Comparison of ENCODE assay signal across 8 mouse cellular contexts in genomic region chr1:87245929-87246815, GRCm38 (mm10). TPM values are rescaled to one million over a fixed set of nuclear protein-coding genes. Genes with fewer than 3 reads are reported as not detected.
DNase-seq lines count a peak whose midpoint lies in the region; ATAC-seq and TF ChIP-seq lines count a peak whose summit lies in the region.

No protein-coding gene starts in this region.

- no peak overlapping the region for H3K27ac ChIP-seq in hindbrain, embryonic 11.5 days (ENCODE audit: low read depth, low read length)
- no peak overlapping the region for H3K27ac ChIP-seq in lung, postnatal 0 days (ENCODE audit: low read length)

- no peak for TF ChIP-seq EP300 in lung, postnatal 0 days (IDR thresholded peaks at IDR 0.05)

- peak; percentile 79 for DNase-seq in MN1 (ENCODE audit: low spot score)
- peak; percentile 71 for DNase-seq in cerebellum, adult 9-10 months
- DNase-seq in frontal cortex, adult 2 months (ENCODE audit: extremely low spot score in 1 of 2, low spot score in 1 of 2): peak; percentile 33 to 90
- DNase-seq in hindbrain, embryonic 11.5 days (ENCODE audit: low spot score): peak; percentile 91
- DNase-seq in layer of hippocampus, postnatal 10 days (ENCODE audit: low spot score in 2 of 2): peak; percentile 87 to 91
- DNase-seq in lung, postnatal 0 days (ENCODE audit: low spot score): peak; percentile 67
- DNase-seq in retina, adult 2 months (ENCODE audit: low read depth, low spot score): peak; percentile 43
- DNase-seq in thymus, postnatal 36 days: peak; percentile 69 to 72

- no peaks in the 10 kb centered on the region for H3K9me3 ChIP-seq in hindbrain, embryonic 11.5 days (ENCODE audit: control insufficient read depth, low read length)
- H3K9me3 ChIP-seq in lung, postnatal 0 days (ENCODE audit: low read length): no peaks in the 10 kb centered on the region

- no peaks in the 10 kb centered on the region for H3K36me3 ChIP-seq in hindbrain, embryonic 11.5 days (ENCODE audit: control insufficient read depth, insufficient read depth, low read length)
- H3K36me3 ChIP-seq in lung, postnatal 0 days (ENCODE audit: insufficient read depth, low read length): no peaks in the 10 kb centered on the region

- 27% methylated on average over 22 of the region's 22 CpGs for WGBS in hindbrain, embryonic 11.5 days
- 26% methylated on average over 22 of the region's 22 CpGs for WGBS in lung, postnatal 0 days

- H3K27me3 ChIP-seq in hindbrain, embryonic 11.5 days (ENCODE audit: control insufficient read depth, insufficient read depth, low read length): no peaks in the 10 kb centered on the region
- no peaks in the 10 kb centered on the region for H3K27me3 ChIP-seq in lung, postnatal 0 days (replicated peaks; ENCODE audit: insufficient read depth, low read length)

- H3K4me3 ChIP-seq in hindbrain, embryonic 11.5 days (ENCODE audit: low read depth, low read length): no peak overlapping the region
- H3K4me3 ChIP-seq in lung, postnatal 0 days (ENCODE audit: low read depth, low read length): no peak overlapping the region

- TF ChIP-seq CTCF in lung, postnatal 0 days (IDR thresholded peaks at IDR 0.05): peak; percentile 90

- H3K4me1 ChIP-seq in hindbrain, embryonic 11.5 days (replicated peaks; ENCODE audit: control insufficient read depth, insufficient read depth, low read length): no peaks in the 10 kb centered on the region
- no peaks in the 10 kb centered on the region for H3K4me1 ChIP-seq in lung, postnatal 0 days (ENCODE audit: insufficient read depth, low read depth, low read length)

- H3K4me2 ChIP-seq in hindbrain, embryonic 11.5 days (replicated peaks; ENCODE audit: low read depth, low read length): no peak overlapping the region
- no peak overlapping the region for H3K4me2 ChIP-seq in lung, postnatal 0 days (replicated peaks; ENCODE audit: low read depth, low read length)

- ATAC-seq in hindbrain, embryonic 11.5 days (ENCODE audit: low FRiP score): peak; percentile 82
- ATAC-seq in lung, postnatal 0 days: peak; percentile 80

- no peak overlapping the region for H3K9ac ChIP-seq in hindbrain, embryonic 11.5 days (ENCODE audit: low read depth, low read length)
- no peak overlapping the region for H3K9ac ChIP-seq in lung, postnatal 0 days (replicated peaks; ENCODE audit: low read depth)

RNA-seq across cellular contexts. Expression of gene Efhd1, which starts 18.0 kb away (rescaled TPM):
- 27.6 and 29.0 TPM in 2 replicates for polyA plus RNA-seq in frontal cortex, adult 2 months (2012; rRNA removed)
- 0.14 and 0.52 TPM in 2 replicates for polyA plus RNA-seq in hindbrain, embryonic 11.5 days (2014; fragmentation: Nextera tagmentation; extraction: Ambion mirVana)
- 1 to 10 TPM; 7.2 to 7.7 TPM for total RNA-seq in layer of hippocampus, postnatal 10 days (2021)
- 0.24 and 0.69 TPM in 2 replicates for polyA plus RNA-seq in lung, postnatal 0 days (2015; fragmentation: Nextera tagmentation; extraction: Ambion mirVana)

RNA-seq across cellular contexts. Expression of gene Eif4e2, which starts 32.5 kb away (rescaled TPM):
- 56.6 and 59.9 TPM in 2 replicates for polyA plus RNA-seq in frontal cortex, adult 2 months (2012; rRNA removed)
- 132 and 134 TPM in 2 replicates for polyA plus RNA-seq in hindbrain, embryonic 11.5 days (2014; fragmentation: Nextera tagmentation; extraction: Ambion mirVana)
- total RNA-seq in layer of hippocampus, postnatal 10 days (2021): 10 to 100 TPM; 81.5 to 82.8 TPM
- 110 and 118 TPM in 2 replicates for polyA plus RNA-seq in lung, postnatal 0 days (2015; fragmentation: Nextera tagmentation; extraction: Ambion mirVana)

RNA-seq across cellular contexts. Expression of gene Chrng, which starts 41.7 kb away (rescaled TPM):
- not detected in 2 replicates for polyA plus RNA-seq in frontal cortex, adult 2 months (2012; rRNA removed)
- polyA plus RNA-seq in hindbrain, embryonic 11.5 days (2014; fragmentation: Nextera tagmentation; extraction: Ambion mirVana): 0.73 and 1.0 TPM in 2 replicates
- not detected for total RNA-seq in layer of hippocampus, postnatal 10 days (2021)
- 0.04 TPM in 1 of 2 replicates, not detected in the other for polyA plus RNA-seq in lung, postnatal 0 days (2015; fragmentation: Nextera tagmentation; extraction: Ambion mirVana)

RNA-seq across cellular contexts. Expression of gene Chrnd, which starts 55.8 kb away (rescaled TPM):
- not detected in 2 replicates for polyA plus RNA-seq in frontal cortex, adult 2 months (2012; rRNA removed)
- polyA plus RNA-seq in hindbrain, embryonic 11.5 days (2014; fragmentation: Nextera tagmentation; extraction: Ambion mirVana): 0.47 TPM in 1 of 2 replicates, not detected in the other
- total RNA-seq in layer of hippocampus, postnatal 10 days (2021): not detected
- not detected in 2 replicates for polyA plus RNA-seq in lung, postnatal 0 days (2015; fragmentation: Nextera tagmentation; extraction: Ambion mirVana)

Comparison
In these comparisons a context has a peak if more than half of its experiments do, and no peak if none do; other contexts are left out.
1. RNA of gene Efhd1, which starts 18.0 kb away (polyA plus RNA-seq): 27.6 to 29.0 TPM in frontal cortex, adult 2 months; 0.24 to 0.69 TPM in lung, postnatal 0 days and 0.14 to 0.52 TPM in hindbrain, embryonic 11.5 days; every median in the first group is over 10 times any median in the second.
2. Peak in every context shown above with its lines, with median percentiles within 50 percentile points of each other: DNase-seq.